Mouse (Mus musculus) liver, embryonic 14.5 days (tissue): ENCODE data around the gene Rbms3. TPM values are rescaled to one million over a fixed set of nuclear protein-coding genes. Genes with fewer than 3 reads are reported as not detected.

Source experiments
- ATAC-seq: fragments of 200-750 bp; cut with Nextera tagmentation; 2 replicates; pipeline ENCODE4 v1.8.0; 2017; ENCODE audit warnings: moderate number of reproducible peaks, mild to moderate bottlenecking, moderate library complexity; ENCODE audit not compliant: insufficient read depth
- DNase-seq, 3 experiments: peaks; one replicate each; pipeline ENCODE4 v3.0.0-alpha.2; 2012 to 2013; ENCODE audit warnings: low read depth in 3 of 3, low spot score in 3 of 3
- H3K27ac ChIP-seq: fragments of 300-500 bp; sonication (generic); 2 replicates; pipeline ENCODE4 v1.5.1; 2014; ENCODE audit warnings: moderate library complexity, mild to moderate bottlenecking, control low read depth, inconsistent platforms
- H3K27me3 ChIP-seq: fragments of 300-500 bp; sonication (generic); 2 replicates; pipeline ENCODE4 v1.6.1; 2014; ENCODE audit warnings: mild to moderate bottlenecking, low read length, moderate library complexity; ENCODE audit not compliant: control insufficient read depth, insufficient read depth
- H3K36me3 ChIP-seq: fragments of 300-500 bp; sonication (generic); replicated peaks from 2 replicates; pipeline ENCODE4 v1.6.1; 2014; ENCODE audit warnings: low read depth; ENCODE audit not compliant: control insufficient read depth, insufficient read depth
- H3K4me1 ChIP-seq, 2 experiments: fragments of 200-500 bp in 1 of 2; fragments of 300-500 bp in 1 of 2; sonication (generic) in 1 of 2; replicated peaks; 2 replicates each; pipeline ENCODE4 v1.6.1; 2012 to 2014; ENCODE audit warnings: antibody characterized with exemption in 1 of 2, inconsistent platforms in 1 of 2, low read length in 1 of 2; ENCODE audit not compliant: control insufficient read depth in 2 of 2, insufficient read depth in 2 of 2
- H3K4me2 ChIP-seq: fragments of 300-500 bp; sonication (generic); 2 replicates; pipeline ENCODE4 v1.6.1; 2014; ENCODE audit warnings: low read depth, mild to moderate bottlenecking, control low read depth, moderate library complexity
- H3K4me3 ChIP-seq, 2 experiments: fragments of 200-500 bp in 1 of 2; fragments of 300-500 bp in 1 of 2; sonication (generic) in 1 of 2; 2 replicates each; pipeline ENCODE4 v1.5.1; 2012 to 2014; ENCODE audit warnings: low read depth in 2 of 2, low read length in 2 of 2, mild to moderate bottlenecking in 2 of 2, control low read depth in 1 of 2, inconsistent platforms in 1 of 2, moderate library complexity in 1 of 2; ENCODE audit not compliant: insufficient read depth in 1 of 2
- H3K9ac ChIP-seq: fragments of 300-500 bp; sonication (generic); replicated peaks from 2 replicates; pipeline ENCODE4 v1.6.1; 2014; ENCODE audit warnings: mild to moderate bottlenecking, control low read depth, moderate library complexity
- H3K9me3 ChIP-seq: fragments of 300-500 bp; sonication (generic); 2 replicates; pipeline ENCODE4 v1.6.1; 2016; ENCODE audit warnings: low read length, mixed read lengths; ENCODE audit not compliant: control insufficient read depth
- CTCF ChIP-seq: IDR thresholded peaks from 2 replicates; pipeline ENCODE4 v1.5.1; 2016; ENCODE audit warnings: antibody characterized with exemption, low read depth, control low read depth
- EP300 ChIP-seq: IDR thresholded peaks from 2 replicates; pipeline ENCODE4 v1.6.1; 2016; ENCODE audit warnings: antibody characterized with exemption, low read depth
- WGBS: fragments of 180-500 bp; shearing (Covaris S2); extraction: QIAGEN DNeasy Blood & Tissue Kit; methylation state at CpG from one replicate; pipeline ENCODE4 v1.1.7; 2014; ENCODE audit not compliant: insufficient replicate concordance; 5-methylcytosine and 5-hydroxymethylcytosine counted together
- polyA plus RNA-seq, 2 experiments: library from polyadenylated mRNA; depleted of rRNA in 1 of 2; stranded (reverse) in 1 of 2; unstranded in 1 of 2; fragments of >200 nt; fragmentation: Nextera tagmentation in 1 of 2; extraction: Ambion mirVana in 1 of 2; gene quantifications; 2 replicates each; pipeline versions ENCODE4 v1.2.1 to v1.2.3; 2012 to 2014

Rbms3 gene
- polyA plus RNA-seq, 2 experiments, result 0.88 to 2.4 TPM

- DNase-seq (no peak), ATAC-seq (no peak)
- no peaks in the 10 kb centered on the region for H3K9me3 ChIP-seq
- TF ChIP-seq EP300 (no peak), CTCF (no peak)
- WGBS, result 62% methylated on average over 1 of the region's 1 CpGs
- no peaks in the 10 kb centered on the region for H3K36me3 ChIP-seq
- H3K27ac ChIP-seq, result no peak overlapping the region
- H3K4me3 ChIP-seq, result no peak overlapping the region
- H3K4me2 ChIP-seq, result no peak overlapping the region
- H3K27me3 ChIP-seq, result no peaks in the 10 kb centered on the region
- H3K4me1 ChIP-seq, result no peaks in the 10 kb centered on the region; a peak in 1 of 4 replicates
- no peak overlapping the region for H3K9ac ChIP-seq
These were observed 599.8 kb downstream of the Rbms3 start for GRCm38 (mm10) chr9:117029953-117030352.

GRCm38 (mm10) chr9:117028586-117028985, 601.1 kb downstream of the Rbms3 start:
- DNase-seq, result no peak
- no peaks in the 10 kb centered on the region for H3K36me3 ChIP-seq
- no peak for TF ChIP-seq CTCF
- no peaks in the 10 kb centered on the region for H3K9me3 ChIP-seq
- 60% methylated on average over 4 of the region's 4 CpGs for WGBS
- no peak overlapping the region for H3K4me3 ChIP-seq
- H3K4me1 ChIP-seq, result no peaks in the 10 kb centered on the region; a peak in 1 of 4 replicates
- no peak overlapping the region for H3K9ac ChIP-seq
- H3K4me2 ChIP-seq, result no peak overlapping the region
- no peaks in the 10 kb centered on the region for H3K27me3 ChIP-seq
- no peak overlapping the region for H3K27ac ChIP-seq
- no peak for ATAC-seq

GRCm38 (mm10) chr9:117022086-117022485, 607.6 kb downstream of the Rbms3 start:
- Histone ChIP-seq H3K4me3 (no peak overlapping the region), H3K27me3 (no peaks in the 10 kb centered on the region), H3K9me3 (no peaks in the 10 kb centered on the region), H3K4me2 (no peak overlapping the region), H3K4me1 (peaks cover 0 to 8% of the 10 kb centered on the region in 2 experiments; a peak in 1 of 4 replicates), H3K27ac (no peak overlapping the region), H3K36me3 (no peaks in the 10 kb centered on the region), H3K9ac (no peak overlapping the region)
- ATAC-seq, result no peak
- DNase-seq, result no peak
- WGBS, result 57% methylated on average over 6 of the region's 6 CpGs
- TF ChIP-seq CTCF (no peak), EP300 (no peak)

DNA sequence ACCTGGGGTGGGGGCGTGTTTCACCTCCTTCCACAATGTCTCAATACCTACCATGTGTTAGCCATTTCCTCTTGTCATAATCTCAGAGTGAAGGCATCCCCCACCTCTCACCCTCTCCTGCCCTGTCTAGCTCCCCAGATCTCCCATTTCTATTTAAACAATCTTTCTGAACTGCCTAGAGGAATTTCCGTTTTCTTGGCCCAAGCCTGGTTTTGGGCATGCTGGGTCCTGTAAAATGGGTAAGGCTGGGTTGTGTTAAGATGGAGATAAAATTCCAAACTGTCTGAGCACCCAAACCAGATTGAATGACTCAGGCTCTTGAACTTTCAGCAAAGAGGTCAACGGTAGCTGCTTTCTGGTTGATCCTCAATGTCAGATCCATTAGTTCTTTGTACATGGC, 608.2 kb downstream of the Rbms3 start:
- no peaks in the 10 kb centered on the region for H3K27me3 ChIP-seq
- no peak overlapping the region for H3K4me3 ChIP-seq
- no peak for ATAC-seq
- no peak for DNase-seq
- H3K36me3 ChIP-seq, result no peaks in the 10 kb centered on the region
- 47% methylated on average over 3 of the region's 3 CpGs for WGBS
- peaks cover 0 to 8% of the 10 kb centered on the region in 2 experiments; a peak in 1 of 4 replicates for H3K4me1 ChIP-seq
- no peak overlapping the region for H3K4me2 ChIP-seq
- no peaks in the 10 kb centered on the region for H3K9me3 ChIP-seq
- no peak overlapping the region for H3K9ac ChIP-seq
- TF ChIP-seq CTCF, result no peak
- no peak for TF ChIP-seq EP300
- H3K27ac ChIP-seq, result no peak overlapping the region

GRCm38 (mm10) chr9:117020216-117020615, 609.5 kb downstream of the Rbms3 start:
- Histone ChIP-seq H3K9ac (no peak overlapping the region), H3K4me1 (peaks cover 0 to 8% of the 10 kb centered on the region in 2 experiments; a peak in 1 of 4 replicates), H3K27ac (no peak overlapping the region), H3K4me2 (no peak overlapping the region), H3K27me3 (no peaks in the 10 kb centered on the region), H3K4me3 (no peak overlapping the region), H3K9me3 (no peaks in the 10 kb centered on the region), H3K36me3 (no peaks in the 10 kb centered on the region)
- ATAC-seq (no peak), DNase-seq (no peak)
- no peak for TF ChIP-seq EP300
- TF ChIP-seq CTCF, result no peak
- WGBS, result 68% methylated on average over 2 of the region's 2 CpGs
